Mouse (Mus musculus) thymus, adult 2 months (tissue): ENCODE data around the gene Rab7b. TPM values are rescaled to one million over a fixed set of nuclear protein-coding genes. Genes with fewer than 3 reads are reported as not detected.

Experiments
- DNase-seq: peaks from one replicate; pipeline ENCODE4 v3.0.0; 2021
- H3K27ac ChIP-seq: fragments of 200-500 bp; 2 replicates; pipeline ENCODE4 v1.5.1; 2012; ENCODE audit warnings: low read length, control low read depth; ENCODE audit not compliant: control insufficient read depth, insufficient read depth
- H3K27me3 ChIP-seq: fragments of 200-500 bp; 2 replicates; pipeline ENCODE4 v1.6.1; 2012; ENCODE audit warnings: mild to moderate bottlenecking, low read length, moderate library complexity, mixed read lengths; ENCODE audit not compliant: control insufficient read depth, insufficient read depth
- H3K36me3 ChIP-seq: fragments of 200-500 bp; 2 replicates; pipeline ENCODE4 v1.6.1; 2012; ENCODE audit warnings: mild to moderate bottlenecking, low read length, moderate library complexity; ENCODE audit not compliant: control insufficient read depth, insufficient read depth
- H3K4me1 ChIP-seq: fragments of 200-500 bp; replicated peaks from 2 replicates; pipeline ENCODE4 v1.6.1; 2012; ENCODE audit warnings: low read length; ENCODE audit not compliant: control insufficient read depth, insufficient read depth
- H3K4me3 ChIP-seq: fragments of 200-500 bp; 2 replicates; pipeline ENCODE4 v1.5.1; 2012; ENCODE audit warnings: mild to moderate bottlenecking, low read length, control low read depth, moderate library complexity; ENCODE audit not compliant: control insufficient read depth, insufficient read depth
- CTCF ChIP-seq: fragments of 200-500 bp; IDR thresholded peaks from 2 replicates; pipeline ENCODE4 v1.5.1; 2012; ENCODE audit warnings: mild to moderate bottlenecking, control low read depth, low read length, moderate library complexity, borderline replicate concordance; ENCODE audit not compliant: control insufficient read depth, poor library complexity, insufficient read depth; ENCODE audit errors: extremely low read depth
- POLR2A ChIP-seq: fragments of 200-500 bp; IDR thresholded peaks from 2 replicates; pipeline ENCODE4 v1.6.1; 2012; ENCODE audit warnings: mild to moderate bottlenecking, low read length, control low read depth, moderate library complexity; ENCODE audit not compliant: control insufficient read depth, poor library complexity, insufficient read depth; ENCODE audit errors: extremely low read depth
- WGBS: fragments of 180-500 bp; shearing (Covaris S2); methylation state at CpG from one replicate; pipeline ENCODE4 v1.1.7; 2018; 5-methylcytosine and 5-hydroxymethylcytosine counted together
- polyA plus RNA-seq: library from polyadenylated mRNA; depleted of rRNA; stranded (reverse); fragments of >200 nt; gene quantifications from 2 replicates; pipeline ENCODE4 v1.2.3, GENCODE M21; 2012

Gene Rab7b
- polyA plus RNA-seq, 1 experiment = 8.0 TPM

DNA sequence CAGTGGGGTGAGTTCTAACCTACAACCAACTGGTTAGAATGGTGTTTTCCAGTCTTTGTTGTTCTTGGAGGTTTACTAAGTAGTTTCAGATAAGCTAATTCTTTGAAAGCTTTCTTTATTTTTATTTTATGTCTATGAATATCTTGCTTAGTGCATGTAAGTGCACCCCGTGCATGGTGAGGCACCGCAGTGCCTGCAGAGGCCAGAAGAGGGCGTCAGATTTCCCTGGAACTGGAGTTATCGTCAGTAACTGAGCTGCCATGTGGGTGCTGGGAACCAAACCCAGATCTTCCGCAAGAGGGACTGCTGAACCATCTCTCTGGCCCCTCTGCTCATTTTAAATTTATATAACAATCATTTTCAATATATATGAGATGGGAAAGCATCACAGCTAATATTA is 12.9 kb downstream of the Rab7b start:
- peaks cover 9% of the 10 kb centered on the region for H3K4me1 ChIP-seq
- 94% methylated on average over 5 of the region's 5 CpGs for WGBS
- no peak overlapping the region for H3K4me3 ChIP-seq
- no peak overlapping the region for H3K27ac ChIP-seq
- no peaks in the 10 kb centered on the region for H3K36me3 ChIP-seq
- H3K27me3 ChIP-seq = no peaks in the 10 kb centered on the region
- TF ChIP-seq POLR2A = no peak
- 0 out of 2 replicates have a peak, but pooled peaks have one; percentile 18 for TF ChIP-seq CTCF
- no peak for DNase-seq

DNA sequence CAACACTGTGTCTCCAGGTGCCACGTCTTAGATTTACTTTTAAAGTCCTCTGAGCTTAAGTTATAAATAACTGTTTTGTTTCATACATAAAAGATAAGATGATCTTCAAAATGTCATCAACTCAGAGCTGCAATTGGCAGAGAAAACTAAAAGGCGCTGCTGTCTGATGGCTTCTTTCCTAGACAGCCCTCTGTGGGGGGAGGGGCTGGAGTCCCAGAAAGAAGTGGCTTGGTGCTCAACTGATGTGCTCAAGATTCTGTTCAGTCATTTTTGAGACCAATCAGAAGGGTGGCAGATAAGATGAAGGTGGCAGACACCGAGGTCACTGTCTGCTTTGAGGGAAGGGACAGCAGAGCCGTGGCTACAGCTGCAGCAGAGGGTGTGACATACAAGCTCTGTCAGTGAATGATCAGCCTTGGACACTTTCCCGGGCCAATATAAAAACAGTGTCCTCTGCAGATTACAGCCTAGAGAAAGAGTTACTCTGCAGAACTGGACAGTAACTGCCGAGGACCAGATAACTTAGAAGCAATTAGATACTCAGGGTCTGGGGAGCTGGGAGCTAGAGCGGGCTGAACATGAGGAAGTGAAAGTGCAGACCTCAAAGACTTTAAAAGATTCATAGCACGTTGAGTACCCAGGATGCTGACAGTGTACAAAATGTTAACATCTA is 13.7 kb downstream of the Rab7b start:
- WGBS = 24% methylated on average over 8 of the region's 8 CpGs

GRCm38 (mm10) chr1:131703482-131703881 is 15.0 kb downstream of the Rab7b start:
- 90% methylated on average over 2 of the region's 2 CpGs for WGBS

More for the DNA sequence above, 13.7 kb downstream of the Rab7b start:
- peaks cover 9% of the 10 kb centered on the region for H3K4me1 ChIP-seq
- TF ChIP-seq POLR2A = no peak
- TF ChIP-seq CTCF = no peak
- DNase-seq = peak; percentile 16
- H3K27ac ChIP-seq = no peak overlapping the region
- H3K4me3 ChIP-seq = no peak overlapping the region
- H3K27me3 ChIP-seq = no peaks in the 10 kb centered on the region
- no peaks in the 10 kb centered on the region for H3K36me3 ChIP-seq

GRCm38 (mm10) chr1:131708338-131708737 is 19.8 kb downstream of the Rab7b start:
- TF ChIP-seq CTCF (peak; percentile 45; the same call in 1 of the 2 replicates), POLR2A (no peak)
- DNase-seq = peak; percentile 63

More at GRCm38 (mm10) chr1:131703482-131703881, 15.0 kb downstream of the Rab7b start:
- Histone ChIP-seq H3K27me3 (no peaks in the 10 kb centered on the region), H3K27ac (no peak overlapping the region), H3K4me3 (no peak overlapping the region), H3K4me1 (peaks cover 9% of the 10 kb centered on the region), H3K36me3 (no peaks in the 10 kb centered on the region)
- TF ChIP-seq POLR2A = no peak
- TF ChIP-seq CTCF = no peak
- no peak for DNase-seq

GRCm38 (mm10) chr1:131711518-131711917 is 23.0 kb downstream of the Rab7b start:
- Histone ChIP-seq H3K36me3 (no peaks in the 10 kb centered on the region), H3K27ac (no peak overlapping the region), H3K4me3 (no peak overlapping the region), H3K27me3 (no peaks in the 10 kb centered on the region), H3K4me1 (no peaks in the 10 kb centered on the region)
- DNase-seq = no peak
- WGBS = 96% methylated on average over 10 of the region's 10 CpGs
- no peak for TF ChIP-seq CTCF
- no peak for TF ChIP-seq POLR2A

More at GRCm38 (mm10) chr1:131708338-131708737, 19.8 kb downstream of the Rab7b start:
- H3K4me1 ChIP-seq = peaks cover 2% of the 10 kb centered on the region; the same call in 1 of the 2 replicates
- no peaks in the 10 kb centered on the region for H3K27me3 ChIP-seq
- H3K27ac ChIP-seq = no peak overlapping the region
- 22% methylated on average over 4 of the region's 4 CpGs for WGBS
- H3K36me3 ChIP-seq = no peaks in the 10 kb centered on the region
- H3K4me3 ChIP-seq = no peak overlapping the region

- H3K27ac ChIP-seq = no peak overlapping the region
- no peaks in the 10 kb centered on the region for H3K27me3 ChIP-seq
- no peak for TF ChIP-seq POLR2A
- 0 out of 2 replicates have a peak, but pooled peaks have one; percentile 13 for TF ChIP-seq CTCF
- H3K36me3 ChIP-seq = no peaks in the 10 kb centered on the region
- H3K4me1 ChIP-seq = no peaks in the 10 kb centered on the region
- no peak overlapping the region for H3K4me3 ChIP-seq
- 68% methylated on average over 2 of the region's 2 CpGs for WGBS
- DNase-seq = peak; percentile 77
Observed at GRCm38 (mm10) chr1:131712386-131712785, 23.9 kb downstream of the Rab7b start.
